Mouse (Mus musculus): ENCODE measurements around the gene Kctd13. TPM values are rescaled to one million over a fixed set of nuclear protein-coding genes. Genes with fewer than 3 reads are reported as not detected.

The Kctd13 gene
- total and polyA plus RNA-seq, 3 experiments = 19.0 to 40.4 (median 37.5) TPM

DNA sequence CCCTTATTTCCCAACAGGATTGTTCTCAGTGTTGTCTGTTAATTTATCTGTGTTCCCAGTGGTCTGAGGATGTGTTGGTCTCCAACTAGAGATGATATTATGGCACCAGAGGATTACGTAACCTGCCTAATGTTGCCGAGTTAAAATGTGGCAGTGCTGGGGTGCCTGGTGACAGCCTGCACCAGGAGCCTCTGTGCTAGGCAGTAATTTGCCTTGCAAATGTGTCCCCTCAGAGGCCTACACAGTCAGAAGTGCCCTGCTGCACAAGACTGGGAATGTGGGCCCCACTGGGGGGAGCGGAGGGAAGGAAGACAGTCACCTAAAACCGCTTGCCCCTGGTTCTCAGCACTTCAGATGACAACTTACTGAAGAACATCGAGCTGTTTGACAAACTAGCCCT lies 13.1 kb downstream of the Kctd13 start:
- Histone ChIP-seq H3K4me1 (ENCODE audit: control insufficient read depth in 1 of 2, insufficient read depth in 2 of 2) (peaks cover 23 to 76% of the 10 kb centered on the region in 2 experiments), H3K4me3 (replicated peaks in 1 of 3; ENCODE audit: low read depth in 2 of 3, low read length in 2 of 3, poor library complexity in 1 of 3) (peak overlapping the region; percentile 39 to 54 (median 53)), H3K36me3 (replicated peaks in 1 of 2; ENCODE audit: control insufficient read depth in 1 of 2, insufficient read depth in 1 of 2, low read length in 1 of 2) (peaks cover 22 to 73% of the 10 kb centered on the region in 2 experiments), H3K9me3 (replicated peaks; ENCODE audit: low read length) (peaks cover 8% of the 10 kb centered on the region), H3K27ac (ENCODE audit: insufficient read depth, low read depth) (peak overlapping the region; percentile 95), H3K4me2 (ENCODE audit: insufficient read depth, low read depth, poor library complexity, severe bottlenecking) (peak overlapping the region; percentile 81), H3K79me2 (replicated peaks; ENCODE audit: control insufficient read depth, extremely low read depth, insufficient read depth, poor library complexity, severe bottlenecking) (peaks cover 3% of the 10 kb centered on the region), H3K9ac (ENCODE audit: insufficient read depth, low read depth) (peak overlapping the region; percentile 72; the same call in 1 of the 2 replicates), H3K27me3 (replicated peaks) (no peaks in the 10 kb centered on the region)
- dilution Hi-C loops (cut with MboI; ENCODE audit: extremely low pct_ligation_motif_present, extremely low pct_unique_long_range_greater_than_20kb, low sequenced_read_pairs) (no loop called here), in situ Hi-C loops (cut with MboI; ENCODE audit: low pct_ligation_motif_present, low pct_unique_long_range_greater_than_20kb, low sequenced_read_pairs) (no loop called here)
- TF ChIP-seq JUND (conservative IDR thresholded peaks at IDR 0.05; ENCODE audit: low read depth, low read length) (no peak), PAX5 (IDR thresholded peaks at IDR 0.05; ENCODE audit: low read length) (no peak), USF2 (conservative IDR thresholded peaks at IDR 0.05; ENCODE audit: low read depth, low read length) (no peak), RAD21 (IDR thresholded peaks at IDR 0.05; ENCODE audit: low read depth, low read length) (no peak; the same call in none of the 2 replicates), ZMIZ1 (IDR thresholded peaks at IDR 0.05; ENCODE audit: low read depth, low read length) (no peak), ZNF384 (IDR thresholded peaks at IDR 0.05; ENCODE audit: low read depth, low read length) (no peak), MYC (IDR thresholded peaks at IDR 0.05; ENCODE audit: low read depth, low read length) (no peak), POLR2A (IDR thresholded peaks at IDR 0.05; ENCODE audit: low read depth, low read length) (peak; percentile 68), GABPA (IDR thresholded peaks at IDR 0.05; ENCODE audit: insufficient replicate concordance, low read depth, low read length) (no peak), ELF1 (IDR thresholded peaks at IDR 0.05; ENCODE audit: low read depth, low read length) (no peak), POLR2AphosphoS2 (IDR thresholded peaks at IDR 0.05; ENCODE audit: low read depth, low read length) (0 out of 2 replicates have a peak, but pooled peaks have one; percentile 33), RCOR1 (conservative IDR thresholded peaks at IDR 0.05; ENCODE audit: low read depth, low read length) (peak; percentile 43; the same call in 1 of the 2 replicates), UBTF (IDR thresholded peaks at IDR 0.05; ENCODE audit: low read depth, low read length) (no peak), JUN (IDR thresholded peaks at IDR 0.05; ENCODE audit: insufficient read depth, low read depth, low read length) (no peak), BHLHE40 (IDR thresholded peaks at IDR 0.05; ENCODE audit: low read depth, low read length) (peak; percentile 96), SMC3 (IDR thresholded peaks at IDR 0.05; ENCODE audit: low read depth, low read length) (no peak), CHD1 (IDR thresholded peaks at IDR 0.05; ENCODE audit: low read depth, low read length) (no peak), NELFE (IDR thresholded peaks at IDR 0.05; ENCODE audit: low read depth, low read length) (peak; percentile 44; the same call in 1 of the 2 replicates), TCF12 (IDR thresholded peaks at IDR 0.05; ENCODE audit: low read depth, low read length) (peak; percentile 73; the same call in 1 of the 2 replicates), MAX (IDR thresholded peaks at IDR 0.05; ENCODE audit: low read length) (0 out of 2 replicates have a peak, but pooled peaks have one; percentile 41), EP300 (IDR thresholded peaks at IDR 0.05; ENCODE audit: low read length) (peak; percentile 76), USF1 (IDR thresholded peaks at IDR 0.05; ENCODE audit: low read depth, low read length) (no peak), MXI1 (IDR thresholded peaks at IDR 0.05; ENCODE audit: low read depth, low read length) (peak; percentile 36; the same call in 1 of the 2 replicates), SIN3A (IDR thresholded peaks at IDR 0.05; ENCODE audit: low read length) (peak; percentile 63; the same call in 1 of the 2 replicates), TBP (conservative IDR thresholded peaks at IDR 0.05; ENCODE audit: low read depth, low read length) (0 out of 2 replicates have a peak, but pooled peaks have one; percentile 67), MAFK (IDR thresholded peaks at IDR 0.05; ENCODE audit: insufficient replicate concordance, low read length) (0 out of 2 replicates have a peak, but pooled peaks have one; percentile 40), ZC3H11A (IDR thresholded peaks at IDR 0.05; ENCODE audit: low read depth, low read length) (no peak), NRF1 (IDR thresholded peaks at IDR 0.05; ENCODE audit: low read depth, low read length) (no peak), KAT2A (IDR thresholded peaks at IDR 0.05; ENCODE audit: insufficient replicate concordance, low read length) (no peak), ZKSCAN1 (IDR thresholded peaks at IDR 0.05; ENCODE audit: borderline replicate concordance, low read depth, low read length) (no peak), E2F4 (IDR thresholded peaks at IDR 0.05; ENCODE audit: insufficient replicate concordance, low read depth, low read length) (no peak), HCFC1 (IDR thresholded peaks at IDR 0.05; ENCODE audit: low read depth, low read length) (no peak; the same call in 1 of the 2 replicates), CHD2 (IDR thresholded peaks at IDR 0.05; ENCODE audit: low read length) (peak; percentile 60; the same call in 1 of the 2 replicates), IRF4 (IDR thresholded peaks at IDR 0.05; ENCODE audit: low read depth, low read length) (peak; percentile 91), MAZ (IDR thresholded peaks at IDR 0.05; ENCODE audit: low read depth, low read length) (peak; percentile 86), ETS1 (conservative IDR thresholded peaks at IDR 0.05; ENCODE audit: low read depth, low read length) (peak; percentile 80), CTCF (conservative IDR thresholded peaks at IDR 0.05 in 1 of 2, IDR thresholded peaks at IDR 0.05 in 1 of 2; ENCODE audit: low read depth in 2 of 2, low read length in 2 of 2) (no peak), MEF2A (IDR thresholded peaks at IDR 0.05; ENCODE audit: borderline replicate concordance, low read depth, low read length) (peak; percentile 64; the same call in 1 of the 2 replicates)
- peak; percentile 85 for DNase-seq (ENCODE audit: extremely low read depth)

Data from CH12.LX (cell line).